Mouse (Mus musculus) embryonic fibroblast, embryonic 13.5 days (primary cell): Measurements from ENCODE around the gene Tmem223. TPM values are rescaled to one million over a fixed set of nuclear protein-coding genes. Genes with fewer than 3 reads are reported as not detected.
"Not testable (repeated sequence)": the region's sequence is repeated elsewhere in the genome, so short reads cannot be mapped to it uniquely, and the experiment has no call there.

ENCODE experiments used
- H3K27ac ChIP-seq: 2 replicates; pipeline ENCODE4 v1.5.1; 2012; ENCODE audit warnings: low read length, control low read depth, inconsistent platforms; ENCODE audit not compliant: insufficient read depth
- H3K4me1 ChIP-seq: 2 replicates; pipeline ENCODE4 v1.6.1; 2011; ENCODE audit warnings: low read length; ENCODE audit not compliant: control insufficient read depth, insufficient read depth
- H3K4me3 ChIP-seq: 2 replicates; pipeline ENCODE4 v1.5.1; 2011; ENCODE audit warnings: mild to moderate bottlenecking, control low read depth, low read length; ENCODE audit not compliant: insufficient read depth
- CTCF ChIP-seq: IDR thresholded peaks from 2 replicates; pipeline ENCODE4 v1.5.1; 2011; ENCODE audit warnings: mild to moderate bottlenecking, control low read depth, low read length, moderate library complexity, borderline replicate concordance; ENCODE audit not compliant: insufficient read depth
- POLR2A ChIP-seq: IDR thresholded peaks from 2 replicates; pipeline ENCODE4 v1.6.1; 2011; ENCODE audit warnings: low read depth, mild to moderate bottlenecking, control low read depth, low read length, moderate library complexity
- polyA plus RNA-seq: library from polyadenylated mRNA; stranded (reverse); fragments of >200 nt; gene quantifications from 2 replicates; pipeline ENCODE4 v1.2.4, GENCODE M21; 2011; ENCODE audit warnings: low read depth; ENCODE audit not compliant: missing spikeins, insufficient read length

Tmem223 gene
- polyA plus RNA-seq, 1 experiment: 36.7 TPM

GRCm38 (mm10) chr19:8726609-8727390 lies 44.0 kb upstream of the Tmem223 start:
- 0 out of 2 replicates have a peak, but pooled peaks cover 2% of the 10 kb centered on the region for H3K4me1 ChIP-seq
- H3K27ac ChIP-seq: no peak overlapping the region
- H3K4me3 ChIP-seq: peak overlapping the region; percentile 34; the same call in 1 of the 2 replicates
- TF ChIP-seq CTCF: no peak
- 0 out of 2 replicates have a peak, but pooled peaks have one; percentile 37 for TF ChIP-seq POLR2A

- TF ChIP-seq CTCF (no peak), POLR2A (peak; percentile 69)
- Histone ChIP-seq H3K4me1 (0 out of 2 replicates have a peak, but pooled peaks cover 2% of the 10 kb centered on the region), H3K4me3 (no peak overlapping the region), H3K27ac (no peak overlapping the region)
Measured at GRCm38 (mm10) chr19:8727495-8728114, 43.2 kb upstream of the Tmem223 start.

- not testable (repeated sequence) for H3K4me1 ChIP-seq, H3K4me3 ChIP-seq, H3K27ac ChIP-seq
- peak; percentile 9; the same call in 1 of the 2 replicates for TF ChIP-seq POLR2A
Measured at GRCm38 (mm10) chr19:8728335-8729099, 42.3 kb upstream of the Tmem223 start.

- Histone ChIP-seq H3K4me1 (0 out of 2 replicates have a peak, but pooled peaks cover 2% of the 10 kb centered on the region), H3K4me3 (no peak overlapping the region), H3K27ac (no peak overlapping the region)
- no peak for TF ChIP-seq CTCF
Measured at GRCm38 (mm10) chr19:8734334-8734733, 36.5 kb upstream of the Tmem223 start.

GRCm38 (mm10) chr19:8735389-8736159 lies 35.2 kb upstream of the Tmem223 start, which contains the start of gene Wdr74:
TSS of gene Wdr74 (plus strand) at chr19:8735827.
- Histone ChIP-seq H3K4me3 (peak within 1 kb of the TSS; percentile 80), H3K27ac (no peak within 1 kb of the TSS), H3K4me1 (0 out of 2 replicates have a peak, but pooled peaks cover 2% of the 10 kb centered on the region)
- TF ChIP-seq POLR2A (peak; percentile 94), CTCF (no peak)

- peak overlapping the region; percentile 80 for H3K4me3 ChIP-seq
- no peak overlapping the region for H3K27ac ChIP-seq
- TF ChIP-seq CTCF (no peak), POLR2A (no peak)
- H3K4me1 ChIP-seq: 0 out of 2 replicates have a peak, but pooled peaks cover 2% of the 10 kb centered on the region
Measured at GRCm38 (mm10) chr19:8736160-8736467, 34.7 kb upstream of the Tmem223 start.

- H3K27ac ChIP-seq: no peak overlapping the region
- TF ChIP-seq POLR2A: no peak
- no peak for TF ChIP-seq CTCF
- no peak overlapping the region for H3K4me3 ChIP-seq
- H3K4me1 ChIP-seq: peaks cover 7% of the 10 kb centered on the region; the same call in 1 of the 2 replicates
Measured at GRCm38 (mm10) chr19:8738911-8739310, 31.9 kb upstream of the Tmem223 start.

- no peak overlapping the region for H3K4me3 ChIP-seq
- TF ChIP-seq CTCF: no peak
- peaks cover 7% of the 10 kb centered on the region; the same call in 1 of the 2 replicates for H3K4me1 ChIP-seq
- no peak overlapping the region for H3K27ac ChIP-seq
Measured at GRCm38 (mm10) chr19:8739646-8740045, 31.1 kb upstream of the Tmem223 start.

GRCm38 (mm10) chr19:8740603-8741002 lies 30.2 kb upstream of the Tmem223 start, which contains the start of gene 1700092M07Rik:
TSS of gene 1700092M07Rik (plus strand) at chr19:8740718.
- Histone ChIP-seq H3K4me3 (peak within 1 kb of the TSS; percentile 78), H3K4me1 (peaks cover 6% of the 10 kb centered on the region; the same call in 1 of the 2 replicates), H3K27ac (peak within 1 kb of the TSS; percentile 96)
- TF ChIP-seq CTCF: no peak
- no peak for TF ChIP-seq POLR2A
